Mouse (Mus musculus): ENCODE measurements at regions not wholly inside any gene's neighbourhood (a gene's known extent, or its start where the extent isn't known, plus 50 kb on each side); places are given as distances from the start of the nearest gene placed in this dataset.

GRCm38 (mm10) chr9:71420064-71420463 is 65.7 kb downstream of the Polr2m start:
- in situ Hi-C loops (cut with MboI; ENCODE audit: unreplicated experiment in 2 of 2), result no loop called here

- in situ Hi-C loops (cut with MboI; ENCODE audit: unreplicated experiment in 2 of 2), result no loop called here
Measured at GRCm38 (mm10) chr9:71418531-71418930, 67.2 kb downstream of the Polr2m start.

- in situ Hi-C loops (cut with MboI; ENCODE audit: unreplicated experiment in 2 of 2), result no loop called here
Measured at GRCm38 (mm10) chr9:71417248-71417647, 68.5 kb downstream of the Polr2m start.

GRCm38 (mm10) chr9:71411171-71411570 is 74.6 kb downstream of the Polr2m start:
- in situ Hi-C loops (cut with MboI; ENCODE audit: unreplicated experiment in 2 of 2), result no loop called here

- in situ Hi-C loops (cut with MboI; ENCODE audit: unreplicated experiment in 2 of 2), result no loop called here
Measured at GRCm38 (mm10) chr9:71409925-71410324, 75.8 kb downstream of the Polr2m start.

GRCm38 (mm10) chr9:71408946-71409345 is 76.8 kb downstream of the Polr2m start:
- in situ Hi-C loops (cut with MboI; ENCODE audit: unreplicated experiment in 2 of 2), result no loop called here

- in situ Hi-C loops (cut with MboI; ENCODE audit: unreplicated experiment in 2 of 2), result no loop called here
Measured at GRCm38 (mm10) chr9:71404396-71405135, 81.2 kb downstream of the Polr2m start.

- in situ Hi-C loops (cut with MboI; ENCODE audit: unreplicated experiment in 2 of 2), result no loop called here
Measured at GRCm38 (mm10) chr9:71401667-71402066, 84.1 kb downstream of the Polr2m start.

- in situ Hi-C loops (cut with MboI; ENCODE audit: unreplicated experiment in 2 of 2), result no loop called here
Measured at GRCm38 (mm10) chr9:71399346-71399745, 86.4 kb downstream of the Polr2m start.

- in situ Hi-C loops (cut with MboI; ENCODE audit: unreplicated experiment in 2 of 2), result no loop called here
Measured at GRCm38 (mm10) chr9:71396784-71397183, 89.0 kb downstream of the Polr2m start.

- in situ Hi-C loops (cut with MboI; ENCODE audit: unreplicated experiment in 2 of 2), result no loop called here
Measured at GRCm38 (mm10) chr9:71390221-71390620, 95.5 kb downstream of the Polr2m start.

- in situ Hi-C loops (cut with MboI; ENCODE audit: unreplicated experiment in 2 of 2), result no loop called here
Measured at GRCm38 (mm10) chr9:71387426-71387825, 98.3 kb downstream of the Polr2m start.

- in situ Hi-C loops (cut with MboI; ENCODE audit: unreplicated experiment in 2 of 2), result no loop called here
Measured at GRCm38 (mm10) chr9:71383901-71384300, 101.8 kb downstream of the Polr2m start.

- in situ Hi-C loops (cut with MboI; ENCODE audit: unreplicated experiment in 2 of 2), result no loop called here
Measured at GRCm38 (mm10) chr9:71379731-71380250, 105.9 kb downstream of the Polr2m start.

- in situ Hi-C loops (cut with MboI; ENCODE audit: unreplicated experiment in 2 of 2), result no loop called here
Measured at GRCm38 (mm10) chr9:71369760-71370159, 116.0 kb downstream of the Polr2m start.

- in situ Hi-C loops (cut with MboI; ENCODE audit: unreplicated experiment in 2 of 2), result no loop called here
Measured at GRCm38 (mm10) chr9:71369202-71369601, 116.5 kb downstream of the Polr2m start.

- in situ Hi-C loops (cut with MboI; ENCODE audit: unreplicated experiment in 2 of 2), result no loop called here
Measured at GRCm38 (mm10) chr9:71366573-71366972, 119.2 kb downstream of the Polr2m start.

GRCm38 (mm10) chr9:71365177-71365738 is 120.5 kb downstream of the Polr2m start:
- in situ Hi-C loops (cut with MboI; ENCODE audit: unreplicated experiment in 2 of 2), result no loop called here

- in situ Hi-C loops (cut with MboI; ENCODE audit: unreplicated experiment in 2 of 2), result no loop called here
Measured at GRCm38 (mm10) chr9:71364047-71364665, 121.6 kb downstream of the Polr2m start.

GRCm38 (mm10) chr9:71362401-71362800 is 123.3 kb downstream of the Polr2m start:
- in situ Hi-C loops (cut with MboI; ENCODE audit: unreplicated experiment in 2 of 2), result no loop called here

GRCm38 (mm10) chr9:71361961-71362360 is 123.8 kb downstream of the Polr2m start:
- in situ Hi-C loops (cut with MboI; ENCODE audit: unreplicated experiment in 2 of 2), result no loop called here

- in situ Hi-C loops (cut with MboI; ENCODE audit: unreplicated experiment in 2 of 2), result no loop called here
Measured at GRCm38 (mm10) chr9:71361311-71361710, 124.4 kb downstream of the Polr2m start.

Data from v-Abl transformed pro-B cells (cell line).